Mouse (Mus musculus): Measurements from ENCODE around the gene Ece1. TPM values are rescaled to one million over a fixed set of nuclear protein-coding genes. Genes with fewer than 3 reads are reported as not detected.

Gene Ece1
- total RNA-seq, 2 experiments from 2014 or later: 109 to 129 TPM

DNA sequence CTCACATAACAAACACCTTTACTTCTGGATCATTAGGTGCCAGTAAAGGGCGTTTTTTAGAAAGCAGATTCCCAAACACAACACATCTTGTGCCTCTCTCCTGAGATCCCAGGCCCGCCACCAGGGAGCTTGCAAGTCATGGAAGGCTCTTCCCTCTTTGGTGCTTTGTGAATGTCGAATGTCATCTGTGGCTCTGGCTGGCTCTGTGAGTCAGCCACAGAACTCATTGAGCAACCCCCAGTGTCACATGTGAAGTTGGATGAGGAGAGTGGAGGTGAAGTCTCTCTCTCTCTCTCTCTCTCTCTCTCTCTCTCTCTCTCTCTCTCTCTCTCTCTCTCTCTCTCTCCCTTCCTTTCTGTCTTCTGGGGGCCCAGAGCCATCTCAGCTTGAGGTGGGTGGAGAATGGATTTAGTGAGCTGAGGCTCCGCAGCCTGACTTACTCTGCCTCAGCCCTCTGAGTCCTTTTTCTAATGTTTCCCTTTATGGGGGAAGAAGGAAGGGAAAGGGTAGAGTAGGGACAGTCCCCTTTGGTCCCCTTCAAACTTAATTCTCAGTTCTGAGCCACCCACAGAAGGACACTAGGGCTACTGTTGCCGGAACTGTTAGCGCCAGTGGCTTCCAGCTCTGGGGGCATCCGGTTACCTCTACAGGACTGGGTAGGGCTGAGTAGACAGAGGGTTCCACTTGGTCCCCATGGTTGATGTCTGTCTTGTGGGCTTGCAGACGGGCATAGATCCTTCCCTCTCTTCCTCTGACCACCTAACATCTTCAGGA lies 17.5 kb downstream of the Ece1 start:
- no peak for DNase-seq
- intact Hi-C loops (cut with DNase I): no loop called here

DNA sequence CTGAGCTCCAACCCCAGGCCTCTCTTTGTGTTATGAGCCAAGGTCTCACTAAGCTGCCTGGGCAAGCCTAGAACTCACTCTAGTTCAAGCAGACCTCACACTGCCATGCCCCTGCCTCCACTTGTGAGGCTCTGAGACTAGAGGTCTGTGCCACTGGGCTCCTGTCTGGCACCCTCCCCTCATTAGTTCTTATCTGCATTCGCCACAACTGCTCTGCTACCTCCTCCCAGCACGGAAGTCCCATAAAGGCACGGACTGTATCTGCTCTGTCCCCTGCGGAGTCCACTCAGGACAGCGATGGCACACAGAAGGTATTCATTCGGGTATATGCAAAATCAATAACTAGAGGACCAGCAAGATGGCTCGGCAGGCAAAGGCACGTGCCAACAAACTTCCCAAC lies 19.4 kb downstream of the Ece1 start:
- intact Hi-C loops (cut with DNase I): no loop called here

DNA sequence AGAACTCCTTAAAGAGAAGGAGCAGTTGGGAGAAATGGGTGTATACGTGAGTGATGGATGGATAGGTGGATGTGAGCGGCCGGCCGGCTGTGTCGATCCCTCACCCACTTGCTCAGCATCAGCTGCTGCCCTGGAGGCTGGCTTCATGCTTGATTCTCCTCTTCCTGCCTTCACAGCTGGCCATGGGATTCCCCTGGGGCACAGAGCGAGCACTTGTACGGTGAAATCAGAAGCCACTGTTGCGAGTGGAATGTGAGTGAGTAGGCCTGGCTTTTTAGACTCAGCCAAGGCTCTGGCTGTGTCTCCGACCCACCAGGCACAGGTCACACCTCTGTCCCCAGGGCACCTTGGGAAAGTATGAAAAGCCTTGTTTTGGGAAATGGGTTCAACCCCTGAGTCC lies 20.6 kb downstream of the Ece1 start:
- peak; percentile 48 to 58 for DNase-seq
- intact Hi-C loops (cut with DNase I): no loop called here

More for the DNA sequence above, 19.4 kb downstream of the Ece1 start:
- DNase-seq: no peak

DNA sequence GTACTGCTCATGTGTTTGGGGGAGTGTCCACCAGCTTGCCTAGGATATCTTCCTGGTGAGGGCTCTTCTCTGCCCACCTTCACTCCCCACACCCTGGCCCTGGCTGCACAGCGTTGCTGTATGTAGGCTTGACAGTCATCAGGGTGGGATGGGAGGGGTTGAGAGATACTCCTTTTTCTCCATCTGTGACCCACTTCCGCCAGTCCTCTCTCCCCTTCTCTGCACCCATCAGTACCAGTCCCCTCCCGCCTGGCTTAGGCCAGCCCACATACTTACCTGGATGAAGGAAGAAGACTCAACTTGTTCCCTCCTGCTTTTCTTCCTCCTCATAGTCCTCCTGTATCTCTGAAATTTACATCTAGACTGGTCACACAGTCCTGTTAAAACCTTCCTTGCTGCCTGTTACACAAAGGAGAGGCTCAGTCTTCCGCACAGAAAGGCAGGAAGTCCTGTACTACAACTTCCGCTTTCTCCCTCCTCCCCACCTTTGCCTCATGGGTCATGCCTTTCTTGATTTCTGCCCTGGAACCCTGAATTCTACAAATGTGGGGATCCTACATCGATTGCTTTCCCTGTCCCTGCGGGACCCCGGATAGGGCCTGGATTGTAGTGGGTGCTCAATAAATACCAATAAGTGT lies 21.6 kb downstream of the Ece1 start:
- intact Hi-C loops (cut with DNase I): no loop called here
- no peak for DNase-seq

DNA sequence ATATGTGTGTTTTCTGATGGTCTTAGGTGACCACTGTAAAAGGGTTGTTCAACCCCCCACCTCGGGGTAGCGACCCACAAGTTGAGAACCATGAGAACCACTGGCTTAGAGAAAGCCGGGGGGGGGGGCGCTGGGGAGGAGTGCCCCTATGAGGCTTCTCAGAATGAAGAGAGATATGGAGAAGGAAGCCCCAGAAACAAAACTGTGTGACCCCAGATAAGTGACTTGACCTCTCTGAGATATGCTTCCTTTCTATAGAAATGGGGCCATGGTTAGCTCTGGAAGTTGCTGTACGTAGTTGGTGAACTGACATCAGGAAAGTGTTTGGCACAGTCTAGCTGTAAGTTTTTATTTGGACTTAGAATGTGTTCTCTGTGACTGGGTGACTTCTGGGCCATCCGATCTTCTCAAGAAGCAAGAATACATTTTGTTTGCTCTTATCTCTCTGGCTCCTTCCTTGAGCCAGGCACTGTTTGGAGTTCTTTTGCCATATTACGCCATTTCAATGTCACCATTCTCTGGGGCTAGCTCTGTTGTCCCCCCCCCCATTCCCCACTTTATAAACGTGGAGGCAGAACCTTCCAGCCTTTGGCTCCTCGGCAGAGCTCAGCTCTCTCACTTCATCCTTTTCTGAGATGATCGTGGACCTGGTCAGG lies 25.4 kb downstream of the Ece1 start:
- intact Hi-C loops (cut with DNase I): no loop called here
- no peak for DNase-seq

DNA sequence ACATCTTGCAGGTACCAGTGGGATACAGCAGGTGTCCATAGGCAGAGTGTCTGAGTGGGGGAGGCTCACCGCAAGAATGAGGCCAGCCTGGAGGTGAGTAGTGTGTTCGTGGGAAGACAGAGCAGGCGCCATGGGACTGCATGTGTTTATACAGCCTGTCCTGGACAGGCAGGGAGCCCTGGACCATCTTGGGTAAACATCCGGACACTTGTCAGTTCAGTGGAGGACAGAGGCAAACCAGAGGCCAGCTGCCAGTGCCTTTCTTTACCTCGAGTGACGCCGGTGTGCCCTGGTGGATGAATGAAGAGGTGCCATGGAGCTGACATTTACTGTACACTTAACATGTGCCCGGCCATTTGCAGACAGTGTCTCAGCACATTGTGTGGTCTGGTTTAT lies 26.0 kb downstream of the Ece1 start:
- DNase-seq: no peak
- intact Hi-C loops (cut with DNase I): no loop called here

DNA sequence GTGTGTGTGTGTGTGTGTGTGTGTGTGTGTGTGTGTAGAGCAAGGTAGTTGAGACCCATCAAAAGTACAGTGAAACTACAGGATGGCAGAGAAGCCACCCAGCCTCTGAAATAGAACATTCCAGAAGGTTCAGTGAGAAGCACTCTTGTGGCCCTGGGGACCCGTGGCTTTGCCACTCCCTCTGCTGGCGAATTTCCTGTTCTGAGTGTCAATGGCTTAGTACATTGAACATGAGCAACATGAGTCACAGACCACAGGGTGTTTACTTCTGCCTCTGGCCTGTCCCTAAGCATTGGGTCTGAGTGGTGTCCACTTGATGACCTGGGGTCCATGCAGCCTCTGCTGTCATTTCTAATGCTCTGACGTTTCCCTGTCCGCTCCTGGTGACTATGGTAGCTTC lies 28.6 kb downstream of the Ece1 start:
- peak; percentile 64 to 67 for DNase-seq

DNA sequence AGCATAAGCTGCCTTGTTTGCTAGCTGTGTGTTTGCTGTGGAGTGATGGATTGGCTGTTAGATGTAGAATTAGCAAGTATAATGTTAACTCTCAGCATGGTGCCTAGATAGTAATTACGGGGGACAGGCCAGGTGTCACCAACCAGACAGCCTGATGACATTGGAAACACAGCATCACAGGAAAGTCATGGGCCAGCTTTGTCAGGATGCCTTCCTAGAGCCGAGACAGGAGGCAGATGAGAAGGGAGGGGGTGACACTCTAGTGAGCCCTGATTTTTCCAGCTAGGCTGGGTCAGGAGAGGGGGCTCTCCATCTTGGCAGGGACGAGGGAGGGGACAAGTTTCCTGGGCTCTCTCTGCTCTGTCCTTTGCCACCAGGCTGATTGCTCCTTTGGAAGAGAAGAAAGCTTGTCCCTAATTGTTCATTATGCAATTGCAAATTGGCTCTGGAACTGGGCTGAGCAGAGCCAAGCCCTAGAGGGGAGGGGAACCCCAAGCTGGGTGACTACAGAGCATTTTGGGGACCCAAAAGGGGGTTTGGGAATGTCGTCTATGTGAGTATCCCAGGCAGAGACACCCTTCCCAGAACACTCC lies 29.6 kb downstream of the Ece1 start:
- peak in 1 of 2 experiments; percentile 34 for DNase-seq
- intact Hi-C loops (cut with DNase I): no loop called here

More for the DNA sequence above, 28.6 kb downstream of the Ece1 start:
- intact Hi-C loops (cut with DNase I): no loop called here

DNA sequence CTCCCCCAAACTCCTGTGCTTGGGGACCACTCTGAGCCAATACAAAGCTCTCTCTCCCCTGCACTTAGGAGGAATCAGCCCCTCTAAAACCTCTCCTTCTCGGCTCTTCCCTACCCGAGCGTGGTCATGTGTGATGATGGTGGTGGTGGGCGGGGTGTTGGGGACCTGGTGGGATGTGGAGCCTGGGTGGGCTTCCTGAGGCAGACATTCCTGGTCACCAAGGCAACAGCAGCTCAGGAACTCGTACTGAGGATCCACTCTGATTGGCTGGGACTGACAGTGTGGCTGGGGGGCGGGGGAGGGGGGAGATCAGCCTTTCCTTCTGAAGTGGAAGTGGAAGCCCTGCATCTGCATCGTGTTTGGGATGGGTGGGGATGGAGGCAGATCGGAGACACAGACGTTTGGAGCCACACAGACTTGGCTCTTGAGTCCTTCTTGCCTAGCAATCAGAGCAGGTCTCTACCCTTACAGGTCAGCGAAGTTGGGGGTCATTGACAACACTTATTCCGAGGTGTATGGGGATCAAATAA lies 30.7 kb downstream of the Ece1 start:
- intact Hi-C loops (cut with DNase I): no loop called here

DNA sequence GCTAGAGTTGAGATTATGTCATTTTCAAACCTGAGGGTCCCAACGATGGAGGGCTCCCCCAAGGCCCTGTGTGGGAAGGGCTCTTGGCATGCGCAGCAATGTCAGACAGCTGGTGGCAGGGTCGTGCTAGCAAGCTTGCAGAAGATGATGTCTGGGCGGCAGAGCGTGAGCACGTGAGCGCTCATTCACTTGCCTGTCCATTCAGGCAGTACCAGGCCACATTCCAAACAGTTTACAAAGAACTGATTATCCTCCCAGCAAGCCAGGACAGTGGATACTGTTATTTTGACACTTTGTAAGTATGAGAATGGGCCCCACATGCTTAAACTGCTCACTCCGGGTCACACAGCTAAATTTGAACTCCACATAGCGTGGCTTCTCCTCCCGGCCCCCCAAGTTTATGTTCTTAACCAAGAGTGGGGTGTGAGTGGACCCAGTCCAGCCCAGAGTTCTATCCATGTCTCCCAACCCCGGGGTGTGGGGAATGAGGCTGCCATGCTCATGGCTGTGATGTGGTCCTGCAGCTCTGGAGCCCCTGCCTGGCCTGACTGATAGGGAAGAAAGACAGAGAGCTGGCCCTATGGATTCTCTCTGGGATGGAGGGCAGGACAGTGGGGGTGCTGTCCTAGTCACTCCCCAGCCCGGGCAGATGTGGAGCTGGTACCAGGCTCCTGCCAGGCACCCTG lies 34.7 kb downstream of the Ece1 start:
- intact Hi-C loops (cut with DNase I): loop anchor here (5.0 kb wide), 1 partner anchor 34 kb away; the partner anchor contains the start of gene Ece1
- peak in 1 of 2 experiments; percentile 37 for DNase-seq

More for the DNA sequence above, 30.7 kb downstream of the Ece1 start:
- no peak for DNase-seq

DNA sequence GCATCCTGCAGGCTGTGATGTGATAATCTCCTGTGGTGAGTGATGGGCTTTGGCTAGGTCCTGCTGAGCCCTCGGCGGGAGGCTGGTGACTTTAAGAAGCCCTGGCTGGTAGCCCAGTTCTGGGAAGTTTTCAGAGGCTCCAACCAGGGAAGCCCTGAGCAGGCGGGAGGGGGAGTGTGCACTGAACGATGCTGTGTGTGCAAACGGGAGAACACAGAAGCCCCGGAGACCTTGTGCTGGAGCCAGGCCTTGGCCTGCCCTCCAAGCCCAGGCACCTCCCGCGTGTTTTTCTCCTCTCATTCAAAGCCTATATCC lies 35.2 kb downstream of the Ece1 start:
- intact Hi-C loops (cut with DNase I): loop anchor here (5.0 kb wide), 1 partner anchor 35 kb away; the partner anchor contains the start of gene Ece1
- peak; percentile 88 for DNase-seq

DNA sequence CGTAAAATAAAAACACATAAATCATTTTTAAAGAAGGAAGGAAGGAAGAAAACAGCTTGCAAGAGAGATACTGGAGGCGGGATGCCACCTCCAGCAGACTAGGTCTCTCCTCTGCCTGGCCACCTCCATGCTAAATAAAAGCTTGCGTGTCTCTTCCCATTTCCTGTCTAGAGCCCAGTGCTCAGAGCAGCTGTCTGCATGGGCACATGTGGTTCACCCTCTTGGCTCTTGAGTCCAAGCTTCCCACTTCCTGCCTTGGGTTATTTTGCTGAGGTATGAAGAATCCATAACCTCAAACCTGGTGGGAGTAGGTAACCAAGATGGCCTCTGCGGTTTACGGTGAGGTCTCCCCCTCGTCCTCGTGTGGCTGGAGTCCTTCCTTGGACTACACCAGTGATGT lies 36.5 kb downstream of the Ece1 start:
- intact Hi-C loops (cut with DNase I): loop anchor here (5.0 kb wide), 1 partner anchor 36 kb away; the partner anchor contains the start of gene Ece1
- DNase-seq: no peak

DNA sequence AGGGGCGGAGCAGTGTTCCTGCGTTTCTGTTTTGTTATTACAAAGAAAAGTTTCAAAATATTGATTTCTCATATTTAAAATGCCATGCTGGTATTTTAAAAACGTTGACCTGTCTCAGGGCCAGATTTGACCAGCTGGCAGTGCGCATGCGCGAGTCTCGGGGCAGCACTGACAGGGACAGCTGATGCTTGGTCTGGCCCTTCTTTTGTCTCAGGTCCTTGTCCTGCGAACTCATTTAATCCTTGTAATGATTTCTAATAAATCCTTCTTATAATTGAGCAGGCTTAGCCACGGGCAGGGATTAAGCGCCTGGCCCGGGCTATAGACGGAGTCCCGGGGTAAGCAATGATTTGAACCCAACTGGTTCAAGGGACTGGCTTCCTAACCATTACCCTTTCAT lies 40.2 kb downstream of the Ece1 start:
- no peak for DNase-seq
- intact Hi-C loops (cut with DNase I): no loop called here

DNA sequence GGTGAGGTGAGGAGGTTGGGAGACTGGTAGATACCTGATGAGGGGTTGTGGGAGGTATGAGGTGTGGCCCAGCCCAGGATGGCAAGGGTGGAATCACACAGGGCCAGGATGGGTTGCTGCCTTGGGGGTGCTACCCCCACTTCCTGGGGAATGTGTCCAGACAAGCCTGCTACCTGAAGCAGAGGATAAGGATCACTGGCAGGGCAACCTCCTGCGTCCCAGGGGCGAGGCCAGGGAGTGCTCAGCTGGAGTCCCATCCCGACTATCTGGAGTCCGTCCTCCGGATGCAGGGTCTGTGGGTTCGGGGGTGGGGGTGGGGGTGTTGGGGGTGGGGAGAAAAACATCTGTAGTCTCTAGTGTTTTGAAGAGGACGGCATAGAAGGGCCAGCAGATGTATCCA lies 40.8 kb downstream of the Ece1 start:
- DNase-seq: no peak
- intact Hi-C loops (cut with DNase I): no loop called here

DNA sequence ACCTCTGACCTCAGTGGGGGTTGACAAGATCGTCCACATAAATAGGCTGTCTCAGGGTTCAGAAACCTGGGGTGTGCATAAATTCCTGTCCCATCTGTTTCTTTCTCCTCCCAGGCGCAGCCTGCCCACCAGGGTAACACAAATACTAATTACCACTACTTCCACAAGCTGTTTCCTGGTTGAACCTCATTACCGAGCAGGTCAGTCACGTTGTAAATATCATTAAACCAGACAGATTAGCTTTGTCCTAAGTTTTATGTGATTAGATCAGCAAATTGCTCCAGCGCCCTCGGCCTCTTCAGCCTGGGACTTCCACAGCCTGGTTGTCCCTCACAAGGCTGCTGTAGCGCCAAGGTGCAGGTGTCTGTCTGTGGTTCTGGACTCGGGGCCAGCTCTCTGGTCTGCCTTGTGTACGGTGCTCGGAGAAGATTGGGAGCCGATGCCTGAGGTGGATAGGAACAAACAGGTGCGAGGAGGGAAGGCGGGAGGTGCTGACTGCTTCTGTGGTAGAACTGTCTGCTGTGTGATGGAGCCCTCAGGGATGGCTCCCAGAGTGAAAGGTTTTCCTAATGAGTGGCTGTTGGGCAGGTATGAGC lies 43.0 kb downstream of the Ece1 start:
- no peak for DNase-seq
- intact Hi-C loops (cut with DNase I): no loop called here

DNA sequence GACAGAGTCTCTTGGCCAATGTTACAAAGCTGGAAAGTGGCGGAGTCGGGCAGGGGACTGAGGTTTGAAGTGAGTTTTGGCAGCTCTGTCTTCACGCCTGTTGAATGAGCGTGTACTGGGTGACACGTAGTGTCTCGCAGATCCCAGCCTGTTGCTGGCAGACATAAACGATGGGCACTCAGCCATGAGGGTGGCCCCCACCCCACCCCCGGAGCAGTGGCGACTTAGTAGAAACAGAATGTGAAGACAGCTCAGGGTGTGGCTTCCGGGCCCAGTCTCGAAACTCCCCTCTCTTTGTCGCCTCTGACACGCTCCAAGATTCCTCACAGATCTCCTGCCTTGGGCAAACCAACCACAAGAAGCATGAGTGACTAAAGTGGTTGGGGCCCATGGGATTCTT lies 45.9 kb downstream of the Ece1 start:
- intact Hi-C loops (cut with DNase I): loop anchor here (2.0 kb wide), 1 partner anchor 45 kb away; no protein-coding TSS in a partner anchor
- peak; percentile 63 to 66 for DNase-seq

DNA sequence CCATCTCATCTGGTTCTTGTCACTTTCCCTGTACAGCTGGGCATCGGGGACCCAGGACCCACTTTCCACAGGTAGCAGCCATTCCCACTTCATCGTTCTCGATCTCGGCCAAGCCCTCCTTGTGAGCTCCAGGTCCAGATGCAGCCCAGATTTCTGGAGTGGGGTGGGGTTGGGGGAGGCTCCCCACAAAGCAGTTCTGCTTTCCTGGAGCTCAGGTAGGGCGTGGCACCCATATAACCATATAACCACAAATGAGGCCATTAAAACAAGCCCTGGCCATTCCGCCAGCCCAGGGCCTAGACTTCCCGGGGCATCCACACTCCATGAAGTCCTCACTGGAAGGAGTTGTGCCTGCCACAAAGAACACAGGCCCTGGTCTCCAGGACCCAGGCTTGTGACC lies 46.5 kb downstream of the Ece1 start:
- DNase-seq: no peak
- intact Hi-C loops (cut with DNase I): loop anchor here (2.0 kb wide), 1 partner anchor 44 kb away; no protein-coding TSS in a partner anchor

DNA sequence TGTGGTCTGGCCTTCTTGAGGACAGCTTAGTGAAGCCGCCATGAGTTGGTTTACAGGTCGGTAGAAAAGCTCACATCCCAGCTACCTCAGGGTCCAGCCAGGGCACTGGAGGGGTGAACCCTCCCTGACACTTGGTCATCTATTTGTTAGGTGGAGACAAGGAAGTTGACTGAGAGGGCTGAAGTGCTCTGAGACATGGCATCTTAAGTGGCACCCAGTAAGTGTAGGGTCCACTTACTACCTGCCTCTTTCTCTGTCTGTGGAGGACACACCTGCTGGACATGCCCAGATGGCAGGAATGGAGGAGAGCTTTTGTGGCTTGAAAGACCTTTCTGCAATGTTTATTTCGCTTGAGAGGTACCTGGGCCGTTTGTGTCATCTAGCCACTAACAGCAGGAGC lies 46.9 kb downstream of the Ece1 start:
- DNase-seq: no peak
- intact Hi-C loops (cut with DNase I): loop anchor here (2.0 kb wide), 1 partner anchor 44 kb away; no protein-coding TSS in a partner anchor

DNA sequence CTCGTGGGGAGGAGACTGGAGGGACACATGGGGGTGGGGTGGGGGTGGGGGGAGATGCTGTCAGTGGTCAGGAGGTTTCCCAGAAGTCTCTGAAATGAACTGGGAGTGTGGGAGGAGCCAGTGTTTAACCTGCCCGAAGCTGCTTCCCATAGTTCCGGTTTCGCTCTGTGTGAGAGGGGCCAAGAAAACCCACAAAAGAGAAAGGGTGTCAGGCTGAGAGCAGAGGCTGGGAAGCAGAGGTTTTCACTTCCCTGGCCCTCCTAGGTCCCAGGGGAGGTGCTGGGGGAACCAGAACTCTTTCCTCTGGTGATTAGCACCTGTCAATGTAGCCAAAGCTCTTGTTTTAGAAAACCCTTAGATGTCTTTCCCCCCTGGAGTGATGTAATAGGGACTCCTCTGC lies 47.4 kb downstream of the Ece1 start:
- DNase-seq: no peak
- intact Hi-C loops (cut with DNase I): loop anchor here (2.0 kb wide), 1 partner anchor 43 kb away; no protein-coding TSS in a partner anchor

All from heart, postnatal 10 days (tissue).